Mouse (Mus musculus) forebrain, postnatal 0 days (tissue): ENCODE measurements around the gene Tbc1d12. TPM values are rescaled to one million over a fixed set of nuclear protein-coding genes. Genes with fewer than 3 reads are reported as not detected.

Experiments used
- ATAC-seq: fragments of 200-750 bp; cut with Nextera tagmentation; 2 replicates; pipeline ENCODE4 v1.8.0; 2017; ENCODE audit warnings: mild to moderate bottlenecking, moderate library complexity
- DNase-seq: peaks from one replicate; pipeline ENCODE4 v3.0.0-alpha.2; 2015
- H3K27ac ChIP-seq: fragments of 300-500 bp; sonication (generic); 2 replicates; pipeline ENCODE4 v1.5.1; 2014; ENCODE audit warnings: low read depth, mild to moderate bottlenecking, antibody characterized with exemption, low read length, moderate library complexity, mixed read lengths
- H3K27me3 ChIP-seq: fragments of 300-500 bp; sonication (generic); 2 replicates; pipeline ENCODE4 v1.6.1; 2014; ENCODE audit warnings: mild to moderate bottlenecking, low read length, mixed read lengths; ENCODE audit not compliant: insufficient read depth
- H3K36me3 ChIP-seq: fragments of 300-500 bp; sonication (generic); 2 replicates; pipeline ENCODE4 v1.6.1; 2014; ENCODE audit warnings: mild to moderate bottlenecking, moderate library complexity; ENCODE audit not compliant: insufficient read depth
- H3K4me1 ChIP-seq: fragments of 300-500 bp; sonication (generic); 2 replicates; pipeline ENCODE4 v1.6.1; 2014; ENCODE audit warnings: antibody characterized with exemption; ENCODE audit not compliant: insufficient read depth
- H3K4me2 ChIP-seq: fragments of 300-500 bp; sonication (generic); 2 replicates; pipeline ENCODE4 v1.6.1; 2014; ENCODE audit warnings: low read depth, mild to moderate bottlenecking, moderate library complexity
- H3K4me3 ChIP-seq: fragments of 300-500 bp; sonication (generic); 2 replicates; pipeline ENCODE4 v1.5.1; 2014; ENCODE audit warnings: low read depth, low read length, mixed read lengths
- H3K9ac ChIP-seq: fragments of 300-500 bp; sonication (generic); 2 replicates; pipeline ENCODE4 v1.6.1; 2014; ENCODE audit warnings: mild to moderate bottlenecking
- H3K9me3 ChIP-seq: fragments of 300-500 bp; sonication (generic); 2 replicates; pipeline ENCODE4 v1.6.1; 2016; ENCODE audit warnings: low read length
- CTCF ChIP-seq: sonication (generic); IDR thresholded peaks from 2 replicates; pipeline ENCODE4 v1.5.1; 2016; ENCODE audit warnings: antibody characterized with exemption, control low read depth, low read depth
- WGBS: fragments of 180-500 bp; shearing (Covaris S2); extraction: QIAGEN DNeasy Blood & Tissue Kit; methylation state at CpG from one replicate; pipeline ENCODE4 v1.1.7; 2014; 5-methylcytosine and 5-hydroxymethylcytosine counted together
- polyA plus RNA-seq: library from polyadenylated mRNA; unstranded; fragments of >200 nt; fragmentation: Nextera tagmentation; extraction: Ambion mirVana; gene quantifications from 2 replicates; pipeline ENCODE4 v1.2.1, GENCODE M21; 2015
- total RNA-seq: library from RNA; depleted of rRNA; stranded (reverse); fragments of >200 nt; gene quantifications from 2 replicates; pipeline ENCODE4 v1.2.3, GENCODE M21; 2014

Tbc1d12 gene
- total and polyA plus RNA-seq, 2 experiments from 2014 or later: 5.2 to 34.2 TPM

DNA sequence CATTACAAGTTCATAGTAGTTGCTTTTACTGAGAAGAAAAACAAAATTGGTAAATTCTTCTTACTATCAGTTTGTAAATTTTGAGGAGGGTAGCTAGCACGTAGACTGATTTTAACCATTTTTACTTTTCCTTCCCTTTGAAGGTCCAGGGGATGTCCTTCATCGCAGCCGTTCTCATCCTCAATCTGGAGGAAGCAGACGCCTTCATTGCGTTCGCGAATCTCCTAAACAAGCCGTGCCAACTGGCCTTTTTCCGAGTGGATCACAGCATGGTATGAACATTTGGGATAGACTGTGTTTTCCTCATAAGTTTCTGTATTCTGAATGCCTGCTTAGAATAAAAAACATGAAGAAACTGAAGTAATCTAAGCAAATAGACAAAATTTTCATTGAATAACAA is 77.4 kb downstream of the Tbc1d12 start:
- H3K4me1 ChIP-seq: no peaks in the 10 kb centered on the region
- 88% methylated on average over 9 of the region's 9 CpGs for WGBS
- no peak overlapping the region for H3K4me2 ChIP-seq
- DNase-seq (no peak), ATAC-seq (no peak)
- no peaks in the 10 kb centered on the region for H3K9me3 ChIP-seq
- H3K27ac ChIP-seq: no peak overlapping the region
- H3K9ac ChIP-seq: no peak overlapping the region
- H3K36me3 ChIP-seq: peaks cover 22% of the 10 kb centered on the region
- H3K4me3 ChIP-seq: no peak overlapping the region
- TF ChIP-seq CTCF: no peak
- no peaks in the 10 kb centered on the region for H3K27me3 ChIP-seq

DNA sequence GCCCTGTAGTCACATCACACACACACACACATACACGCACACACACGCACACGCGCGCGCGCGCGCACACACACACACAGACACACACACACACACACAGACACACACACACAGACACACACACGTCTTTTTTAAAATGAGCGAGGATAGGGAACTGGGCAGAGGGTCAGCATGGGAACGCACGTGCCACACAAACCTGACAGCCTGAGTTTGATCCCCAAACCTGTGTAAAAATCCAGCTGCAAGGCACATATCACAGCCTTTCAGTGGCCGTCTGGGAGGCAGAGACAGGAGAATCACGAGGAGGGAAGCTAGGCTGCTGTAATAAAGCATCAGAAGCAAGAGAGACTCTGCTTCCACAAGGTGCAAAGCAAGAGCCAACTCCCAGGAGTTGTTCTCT is 78.5 kb downstream of the Tbc1d12 start:
- Histone ChIP-seq H3K4me3 (no peak overlapping the region), H3K9ac (no peak overlapping the region), H3K27me3 (no peaks in the 10 kb centered on the region), H3K4me1 (no peaks in the 10 kb centered on the region), H3K4me2 (no peak overlapping the region), H3K36me3 (peaks cover 25% of the 10 kb centered on the region), H3K27ac (no peak overlapping the region), H3K9me3 (no peaks in the 10 kb centered on the region)
- DNase-seq (no peak), ATAC-seq (no peak)
- 92% methylated on average over 15 of the region's 15 CpGs for WGBS
- TF ChIP-seq CTCF: no peak

DNA sequence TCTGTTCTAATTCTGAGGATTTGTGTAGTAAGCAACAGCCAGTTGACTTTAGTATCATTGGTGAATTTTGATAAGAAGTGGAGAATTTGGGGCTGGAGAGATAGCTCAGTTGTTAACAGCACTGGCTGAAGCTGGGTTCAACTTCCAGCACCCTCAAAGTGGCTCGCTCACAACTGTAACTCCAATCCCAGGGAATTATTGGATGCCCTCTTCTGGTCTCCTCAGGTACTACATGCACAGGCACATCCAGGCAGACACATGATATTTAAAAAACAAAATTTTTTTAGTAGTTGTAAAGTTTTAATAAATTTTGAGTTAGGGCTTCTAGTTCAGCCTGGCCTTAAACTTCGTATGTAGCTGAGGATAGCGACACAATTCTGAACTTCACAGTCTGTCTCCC is 79.3 kb downstream of the Tbc1d12 start:
- DNase-seq (peak; percentile 51), ATAC-seq (peak; percentile 50; the same call in 1 of the 2 replicates)
- Histone ChIP-seq H3K4me3 (no peak overlapping the region), H3K9me3 (no peaks in the 10 kb centered on the region), H3K4me2 (no peak overlapping the region), H3K27me3 (no peaks in the 10 kb centered on the region), H3K4me1 (no peaks in the 10 kb centered on the region), H3K27ac (no peak overlapping the region), H3K9ac (no peak overlapping the region), H3K36me3 (peaks cover 28% of the 10 kb centered on the region)
- WGBS: 51% methylated on average over 3 of the region's 3 CpGs
- peak; percentile 77 for TF ChIP-seq CTCF

DNA sequence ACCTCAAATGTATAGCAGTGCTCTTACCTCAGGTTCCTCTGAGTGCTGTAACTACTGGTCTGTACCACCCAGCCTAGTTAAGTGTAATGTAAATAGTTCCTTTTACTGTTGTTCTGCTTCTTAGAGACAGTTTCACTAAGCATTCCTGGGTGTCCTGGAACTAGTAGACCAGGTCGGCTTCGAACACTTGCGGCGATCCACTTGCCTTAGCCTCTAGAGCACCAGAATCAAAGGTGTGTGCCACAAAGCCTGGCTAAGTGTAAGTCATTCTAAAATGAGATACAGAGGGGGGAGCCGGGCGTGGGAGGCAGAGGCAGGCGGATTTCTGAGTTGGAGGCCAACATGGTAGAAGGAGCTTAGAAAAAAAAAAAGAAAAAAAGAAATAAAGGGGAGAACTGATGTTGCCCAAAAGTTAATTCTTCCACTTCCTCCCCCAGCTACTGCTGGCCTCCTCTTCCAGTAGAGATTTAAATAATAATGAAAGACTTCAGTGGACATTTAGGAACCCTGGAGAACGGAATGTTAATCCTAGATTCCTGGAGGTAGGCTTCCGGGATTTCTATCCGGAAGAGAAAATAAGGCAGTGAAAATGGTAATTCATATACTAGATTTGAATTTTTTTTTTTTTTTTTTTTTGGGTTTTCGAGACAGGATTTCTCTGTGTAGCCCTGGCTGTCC is 92.2 kb downstream of the Tbc1d12 start:
- Histone ChIP-seq H3K36me3 (no peaks in the 10 kb centered on the region), H3K4me3 (no peak overlapping the region), H3K27ac (no peak overlapping the region), H3K4me1 (0 out of 2 replicates have a peak, but pooled peaks cover 3% of the 10 kb centered on the region), H3K9ac (no peak overlapping the region), H3K9me3 (no peaks in the 10 kb centered on the region), H3K4me2 (no peak overlapping the region), H3K27me3 (no peaks in the 10 kb centered on the region)
- no peak for TF ChIP-seq CTCF
- 91% methylated on average over 10 of the region's 11 CpGs for WGBS
- ATAC-seq (no peak), DNase-seq (no peak)

DNA sequence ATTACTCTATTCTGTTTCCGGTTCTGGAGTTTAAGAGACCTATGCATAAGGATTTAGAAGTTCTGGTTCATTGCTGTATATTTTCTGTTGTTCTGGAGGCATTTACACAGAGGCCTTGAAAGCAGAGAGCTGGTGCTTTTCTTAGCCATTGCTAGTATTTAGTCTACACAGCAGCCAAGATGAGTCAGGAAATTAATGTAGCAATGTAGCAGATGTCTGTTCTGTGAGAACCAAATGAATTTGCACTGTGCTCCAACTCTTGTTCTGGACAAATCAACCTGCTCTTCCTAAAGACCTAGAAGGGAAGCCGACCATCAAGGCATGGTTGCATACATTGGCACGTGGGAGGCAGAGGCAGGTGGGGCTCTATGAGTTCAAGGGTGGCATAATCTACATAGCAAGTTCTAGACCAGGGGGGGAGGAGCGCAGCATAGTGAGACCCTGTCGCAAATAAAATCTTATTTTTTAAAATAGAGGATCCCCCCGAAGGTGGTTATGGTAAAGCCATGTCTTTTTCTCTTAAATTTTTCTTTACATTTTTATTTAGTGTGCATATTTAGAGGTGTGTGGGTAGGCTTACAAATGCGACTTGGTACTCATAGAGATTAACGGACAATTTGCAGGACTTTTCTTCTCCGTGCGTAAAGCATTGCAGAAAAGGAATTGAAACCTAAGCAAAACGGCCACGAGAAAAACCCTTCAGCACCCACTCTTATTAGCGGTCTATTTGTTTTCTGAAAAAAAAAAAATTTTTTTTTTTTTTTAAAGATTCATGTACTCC is 93.3 kb downstream of the Tbc1d12 start:
- Histone ChIP-seq H3K36me3 (no peaks in the 10 kb centered on the region), H3K4me1 (0 out of 2 replicates have a peak, but pooled peaks cover 3% of the 10 kb centered on the region), H3K4me2 (peak overlapping the region; percentile 100), H3K4me3 (peak overlapping the region; percentile 79), H3K27me3 (no peaks in the 10 kb centered on the region), H3K9me3 (no peaks in the 10 kb centered on the region), H3K27ac (no peak overlapping the region), H3K9ac (0 out of 2 replicates have a peak overlapping the region, but pooled peaks have one; percentile 63)
- WGBS: 71% methylated on average over 13 of the region's 13 CpGs
- DNase-seq: no peak
- no peak for TF ChIP-seq CTCF
- no peak for ATAC-seq

DNA sequence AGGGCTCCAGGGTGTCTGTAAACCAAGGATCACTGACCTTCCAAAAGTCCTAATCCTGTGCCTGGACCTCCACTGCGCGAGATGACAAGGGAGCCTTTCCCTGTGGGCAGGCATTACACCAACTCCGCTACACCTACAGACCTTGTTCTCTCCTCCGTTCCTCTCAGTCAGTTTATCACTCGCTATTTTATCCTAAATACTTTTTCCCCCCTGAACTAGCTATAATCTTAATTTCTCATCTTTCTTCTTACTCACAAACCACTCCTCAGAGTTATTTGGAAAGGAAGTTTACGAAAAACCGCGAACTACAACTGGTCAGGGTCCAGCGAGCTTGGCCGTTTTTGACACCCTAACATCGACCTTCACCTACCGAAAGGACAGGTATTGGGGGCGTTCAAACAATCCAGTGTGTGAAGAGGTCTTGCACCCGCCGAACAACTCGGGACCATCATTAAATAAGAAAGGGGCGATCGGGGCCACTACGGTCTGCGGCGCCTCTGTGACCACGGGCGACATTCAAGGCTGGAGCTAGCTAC is 93.9 kb downstream of the Tbc1d12 start:
- peak overlapping the region; percentile 100 for H3K4me2 ChIP-seq
- WGBS: 3% methylated on average over 23 of the region's 23 CpGs
- peak overlapping the region; percentile 63 for H3K9ac ChIP-seq
- peak; percentile 22; the same call in 1 of the 2 replicates for ATAC-seq
- H3K4me3 ChIP-seq: peak overlapping the region; percentile 79
- no peaks in the 10 kb centered on the region for H3K9me3 ChIP-seq
- no peaks in the 10 kb centered on the region for H3K27me3 ChIP-seq
- TF ChIP-seq CTCF: no peak
- H3K36me3 ChIP-seq: no peaks in the 10 kb centered on the region
- 0 out of 2 replicates have a peak, but pooled peaks cover 3% of the 10 kb centered on the region for H3K4me1 ChIP-seq
- H3K27ac ChIP-seq: 0 out of 2 replicates have a peak overlapping the region, but pooled peaks have one; percentile 1
- no peak for DNase-seq
